Mouse (Mus musculus): ENCODE measurements around the gene Reps2.

The Reps2 gene

DNA sequence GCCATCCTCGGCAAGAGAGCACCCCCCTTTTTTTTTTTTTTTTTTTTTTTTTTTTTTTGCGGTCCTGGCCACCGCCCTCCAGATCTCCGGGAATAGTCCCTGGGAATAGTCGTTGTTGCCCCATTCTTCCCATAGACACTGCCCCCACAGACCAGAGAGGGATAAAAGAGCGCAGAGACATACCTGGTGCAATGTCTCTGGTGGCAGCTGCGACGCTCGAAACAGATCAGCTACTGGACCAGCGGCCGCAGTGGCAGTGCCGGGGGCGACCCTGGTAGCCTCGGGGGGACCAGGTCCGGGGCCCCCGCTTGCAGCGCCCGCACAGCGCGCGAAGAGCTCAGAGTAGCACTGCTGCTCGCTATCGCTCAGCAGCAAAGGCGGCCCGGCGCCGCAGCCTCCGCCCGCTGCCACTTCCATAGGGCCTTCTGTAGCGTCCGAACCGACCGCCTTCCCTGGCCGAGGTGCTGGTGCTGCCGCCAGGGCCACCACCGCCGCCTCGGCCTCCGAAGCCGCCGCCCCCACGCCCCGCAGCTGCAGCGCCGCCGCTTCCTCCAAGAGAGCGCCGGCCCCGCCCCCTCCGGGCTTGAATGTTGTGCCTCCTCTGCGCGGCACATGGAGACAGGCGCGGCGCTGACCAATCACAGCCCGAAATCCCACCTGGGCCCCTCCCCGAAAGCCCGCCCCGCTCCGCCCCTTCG, at the start of gene Reps2:
Reps2 (minus strand) TSS at position 559 of the 698 bp plus-strand sequence.
- DNase-seq (ENCODE audit: low spot score), result peak; percentile 88

DNA sequence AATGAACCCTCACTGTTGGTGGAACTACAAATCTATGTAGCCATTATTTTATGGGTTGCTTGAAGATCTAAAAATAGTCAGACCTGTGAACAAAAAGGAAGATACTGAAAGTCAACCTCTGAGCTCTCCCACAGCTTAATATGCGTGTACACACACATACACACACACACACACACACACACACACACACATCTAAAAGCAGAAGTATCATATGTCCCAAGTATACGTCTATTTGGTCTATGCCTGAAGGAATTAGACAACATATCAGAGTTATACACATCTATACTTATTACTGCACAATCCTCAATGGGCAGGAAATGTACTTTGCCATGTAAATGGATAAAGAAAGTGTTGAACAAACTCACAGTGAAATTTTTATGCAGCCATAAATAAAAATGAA, 47.8 kb upstream of the Reps2 start:
- DNase-seq (ENCODE audit: low spot score), result no peak

DNA sequence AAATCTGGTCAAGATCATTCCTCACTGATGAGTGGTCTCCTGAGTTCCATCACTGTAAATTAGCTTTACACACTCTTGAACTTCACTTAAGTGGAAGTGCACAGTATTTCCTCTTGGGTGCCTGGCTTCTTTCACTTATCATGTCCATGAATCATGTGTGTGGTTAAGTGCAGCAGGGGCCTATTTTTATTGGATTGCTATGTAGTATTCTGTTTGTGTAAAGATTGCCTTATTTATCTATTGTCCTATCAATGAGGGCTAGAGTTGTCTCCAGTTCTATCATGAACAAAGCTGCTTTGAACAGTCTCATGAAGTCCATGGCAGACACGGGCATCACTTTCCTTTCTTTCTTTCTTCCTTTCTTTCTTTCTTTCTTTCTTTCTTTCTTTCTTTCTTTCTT, 41.9 kb upstream of the Reps2 start:
- DNase-seq (ENCODE audit: low spot score), result no peak

DNA sequence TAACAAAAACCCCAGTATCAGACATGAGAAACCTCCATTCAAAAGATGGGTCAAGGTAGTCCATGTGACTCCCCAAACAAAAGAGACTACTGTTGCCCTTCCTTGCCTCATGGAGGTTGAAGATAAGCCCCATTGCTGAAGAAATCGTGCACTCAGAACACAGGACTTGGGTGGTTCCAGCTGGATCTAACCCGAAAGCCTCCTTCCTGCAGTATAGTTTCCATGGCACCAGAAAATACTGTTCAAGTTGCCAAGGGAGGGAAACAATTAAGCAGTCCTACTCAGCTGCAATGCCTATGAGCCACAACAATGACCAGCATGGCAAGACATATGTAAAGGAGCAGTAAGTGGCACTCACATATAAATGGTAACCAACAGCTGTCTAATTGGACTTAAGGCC, 36.1 kb upstream of the Reps2 start:
- DNase-seq (ENCODE audit: low spot score), result no peak

DNA sequence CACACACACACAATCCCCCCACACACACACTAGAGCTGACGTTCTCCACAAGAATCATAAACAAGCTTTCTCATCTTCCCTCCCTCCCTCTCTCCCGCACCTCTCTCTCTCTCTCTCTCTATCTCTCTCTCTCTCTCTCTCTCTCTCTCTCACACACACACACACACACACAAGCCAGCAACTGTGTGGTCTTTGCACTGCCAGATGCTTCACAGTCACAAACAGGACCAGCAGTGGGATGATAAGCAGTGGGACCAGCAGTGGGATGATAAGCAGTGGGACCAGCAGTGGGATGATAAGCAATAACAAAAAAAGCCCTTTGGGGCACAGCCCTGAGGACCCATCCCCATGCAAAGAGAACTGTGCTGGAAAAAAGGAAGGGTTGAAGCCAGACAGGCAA, 35.4 kb upstream of the Reps2 start:
- DNase-seq (ENCODE audit: low spot score), result no peak

DNA sequence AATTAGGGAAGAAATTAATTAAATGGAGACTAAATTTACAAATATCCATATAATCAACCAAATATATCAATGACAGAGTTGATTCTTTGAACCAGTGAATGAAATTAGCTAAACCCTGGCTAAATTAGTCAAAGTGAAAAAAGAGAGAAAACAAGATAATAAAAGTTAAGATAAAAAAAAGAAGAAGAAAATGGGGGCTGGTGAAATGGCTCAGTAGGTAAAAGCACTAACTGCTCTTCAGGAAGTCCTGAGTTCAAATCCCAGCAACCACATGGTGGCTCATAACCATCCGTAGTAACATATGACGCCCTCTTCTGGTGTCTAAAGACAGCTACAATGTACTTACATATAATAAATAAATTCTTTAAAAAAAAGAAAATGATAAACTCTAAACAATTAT, 22.7 kb upstream of the Reps2 start:
- no peak for DNase-seq (ENCODE audit: low spot score)

DNA sequence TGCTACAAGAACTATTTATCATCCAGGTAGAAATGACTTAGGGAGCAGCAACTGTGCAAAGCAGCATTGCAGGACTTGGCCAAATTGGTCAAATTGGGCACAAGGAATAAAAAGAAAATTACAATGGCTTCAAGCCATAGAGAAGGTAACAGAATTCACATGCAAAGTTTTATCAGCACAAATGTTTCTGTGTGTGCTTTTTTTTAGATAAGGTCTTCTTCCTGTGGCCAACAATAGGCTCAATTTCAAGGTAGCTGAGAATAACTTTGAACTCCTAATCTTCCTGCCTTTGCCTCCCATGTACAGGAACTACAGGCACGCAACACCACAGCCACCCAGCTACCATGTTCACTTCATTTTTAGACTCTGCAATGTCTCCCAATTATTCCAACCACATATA, 16.7 kb upstream of the Reps2 start:
- DNase-seq (ENCODE audit: low spot score), result no peak

DNA sequence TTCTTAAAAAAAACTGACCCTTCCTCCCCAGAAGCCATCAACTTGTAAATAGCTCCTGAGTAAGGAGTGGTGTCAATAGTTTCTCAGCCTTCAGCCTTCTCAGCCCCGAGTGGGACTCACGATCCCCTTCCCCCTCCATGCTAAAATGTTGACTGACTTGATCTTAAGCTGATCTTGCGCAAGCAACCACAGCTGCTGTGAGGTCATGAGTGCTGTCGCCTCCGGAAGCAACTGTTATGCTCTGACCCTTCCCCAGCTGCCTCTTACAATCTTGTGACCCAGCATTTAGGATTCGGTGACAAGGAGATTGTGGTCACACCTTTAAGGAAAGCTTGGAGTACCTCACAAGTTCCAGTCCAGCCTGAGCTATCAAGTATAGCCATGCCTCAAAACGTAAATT, 10.1 kb upstream of the Reps2 start:
- no peak for DNase-seq (ENCODE audit: low spot score)

DNA sequence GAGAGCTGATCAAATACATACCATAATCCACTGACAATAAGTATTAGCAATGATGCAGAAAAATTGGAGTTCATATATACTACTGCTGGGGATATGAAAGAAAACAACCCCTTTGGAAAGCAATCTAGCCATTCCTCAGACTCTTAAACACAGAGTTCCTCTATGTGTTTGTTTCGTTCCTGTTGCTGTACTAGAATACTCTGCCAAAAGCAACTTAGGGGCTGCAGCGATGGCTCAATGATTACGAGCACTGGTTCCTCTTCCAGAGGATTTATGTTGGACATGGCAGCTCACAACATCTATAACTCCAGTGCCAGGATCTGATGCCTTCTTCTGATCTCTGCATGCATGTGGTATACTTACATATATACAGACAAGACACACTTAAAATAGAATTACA, 9.0 kb upstream of the Reps2 start:
- no peak for DNase-seq (ENCODE audit: low spot score)

DNA sequence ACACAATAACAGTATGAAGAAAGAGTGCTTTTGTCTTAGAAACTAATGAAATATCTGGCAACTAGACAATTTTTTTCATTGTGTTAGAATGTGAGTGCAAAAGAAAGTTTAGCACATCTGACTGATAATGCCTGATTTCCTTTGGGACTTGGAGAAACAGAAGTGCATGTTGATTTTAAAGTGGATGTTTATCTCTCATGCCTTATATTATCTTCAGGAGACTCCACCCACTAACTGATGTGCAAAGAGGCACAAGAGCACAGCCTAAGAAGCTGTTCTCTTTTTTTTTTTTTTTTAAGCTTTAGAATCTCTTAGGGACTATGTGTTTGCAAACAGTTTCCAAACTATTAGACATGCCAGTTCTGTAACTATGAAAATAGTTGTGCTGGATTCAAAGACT, 7.7 kb upstream of the Reps2 start:
- no peak for DNase-seq (ENCODE audit: low spot score)

DNA sequence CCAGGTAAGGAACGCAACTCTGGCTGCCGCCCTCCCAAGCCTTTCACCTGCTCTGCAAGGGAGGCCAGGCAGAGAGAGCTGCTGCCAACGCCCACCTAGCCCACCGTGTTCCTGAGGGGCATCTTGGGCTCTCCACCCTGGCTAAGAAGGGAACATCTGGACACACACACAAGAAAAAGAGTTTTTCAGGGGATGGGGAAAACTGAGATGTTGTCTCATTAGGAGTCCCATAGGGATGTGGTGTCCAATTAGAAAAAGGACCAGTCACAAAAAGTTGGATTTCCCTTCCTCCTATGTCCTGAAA, 292 bp upstream of the Reps2 start:
- no peak for DNase-seq (ENCODE audit: low spot score)

DNA sequence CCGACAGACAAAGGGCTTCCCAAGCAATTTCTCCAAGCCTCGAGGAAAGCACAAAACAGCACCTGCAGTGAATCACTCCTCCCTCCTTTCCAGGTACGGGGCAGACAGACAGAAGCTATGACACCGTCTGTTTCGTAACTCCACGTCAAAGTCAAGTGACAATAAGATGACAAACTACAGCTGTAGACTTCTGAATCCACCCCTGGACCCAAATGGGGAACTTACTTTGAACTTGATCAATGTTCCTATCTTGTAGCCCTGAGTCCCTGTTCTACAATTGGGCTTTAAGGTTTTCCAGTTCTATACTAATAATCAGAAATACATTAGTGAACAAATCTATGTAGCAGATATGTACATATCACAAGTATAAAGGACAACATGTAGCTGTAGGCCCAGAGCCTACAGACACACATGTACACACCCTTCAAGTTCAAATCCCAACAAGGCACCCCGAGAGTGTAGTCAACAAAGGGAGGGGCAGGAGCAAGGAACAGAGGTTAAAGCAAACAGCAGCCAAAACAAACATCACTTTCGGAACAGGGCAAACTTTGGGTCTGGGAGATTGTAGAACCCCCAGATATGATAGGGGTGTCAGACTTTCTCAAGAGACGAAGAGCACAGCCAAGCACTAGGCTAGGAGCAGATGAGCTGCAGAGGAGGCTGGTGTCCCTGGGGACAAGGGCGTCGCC, 903 bp downstream of the Reps2 start:
- no peak for DNase-seq (ENCODE audit: low spot score)

DNA sequence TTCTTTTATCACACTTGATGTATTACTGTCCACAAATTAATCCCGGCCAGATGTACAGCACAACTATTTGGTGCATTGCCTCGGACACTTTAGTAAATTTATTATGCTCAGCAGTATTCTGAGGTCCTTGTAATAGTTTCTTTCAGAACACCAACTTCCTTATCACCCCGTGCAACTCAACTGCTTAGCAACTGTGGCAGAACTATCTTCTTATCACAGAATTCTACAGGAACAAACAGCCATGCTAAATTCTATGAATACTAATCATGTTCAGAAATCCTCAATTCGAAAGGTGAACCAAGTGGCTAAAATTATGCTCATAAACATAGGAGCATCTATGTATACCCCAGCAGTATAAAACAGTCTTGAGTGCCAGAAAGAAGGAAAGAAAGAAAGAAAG, 1.7 kb downstream of the Reps2 start:
- no peak for DNase-seq (ENCODE audit: low spot score)

DNA sequence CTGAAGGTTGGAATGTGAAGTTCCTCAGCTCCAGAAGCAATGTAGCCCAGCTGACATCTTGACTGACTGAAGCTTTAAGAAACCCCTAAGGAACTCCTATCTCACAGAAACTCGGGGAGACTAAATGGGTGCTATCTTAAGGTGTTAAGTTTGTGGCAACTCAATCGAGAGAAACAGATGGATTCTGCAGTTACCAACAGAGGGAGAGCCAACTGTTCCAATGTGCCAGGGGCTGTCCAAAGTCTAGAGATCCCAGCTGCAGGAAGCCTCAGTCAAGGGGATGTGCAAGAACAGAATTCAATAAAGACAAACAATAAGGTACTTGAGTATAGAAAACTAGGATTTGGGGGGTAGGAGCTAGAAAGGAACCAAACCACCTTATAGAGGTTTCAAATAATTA, 8.3 kb downstream of the Reps2 start:
- no peak for DNase-seq (ENCODE audit: low spot score)

DNA sequence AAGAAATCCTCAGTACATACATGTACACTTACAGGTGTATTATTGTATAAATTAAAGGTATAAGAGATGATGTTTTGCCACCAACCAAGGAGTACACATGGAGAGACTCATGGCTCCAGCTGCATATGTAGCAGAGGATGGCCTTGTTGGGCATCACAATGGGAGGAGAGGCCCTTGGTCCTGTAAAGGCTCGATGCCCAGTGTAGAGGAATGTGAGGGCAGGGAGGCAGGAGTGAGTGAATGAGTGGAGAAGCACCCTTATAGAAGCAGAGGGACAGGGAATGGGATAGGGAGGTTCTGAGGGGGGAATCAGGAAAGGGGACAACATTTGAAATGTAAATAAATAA, 21.4 kb downstream of the Reps2 start:
- no peak for DNase-seq (ENCODE audit: low spot score)

DNA sequence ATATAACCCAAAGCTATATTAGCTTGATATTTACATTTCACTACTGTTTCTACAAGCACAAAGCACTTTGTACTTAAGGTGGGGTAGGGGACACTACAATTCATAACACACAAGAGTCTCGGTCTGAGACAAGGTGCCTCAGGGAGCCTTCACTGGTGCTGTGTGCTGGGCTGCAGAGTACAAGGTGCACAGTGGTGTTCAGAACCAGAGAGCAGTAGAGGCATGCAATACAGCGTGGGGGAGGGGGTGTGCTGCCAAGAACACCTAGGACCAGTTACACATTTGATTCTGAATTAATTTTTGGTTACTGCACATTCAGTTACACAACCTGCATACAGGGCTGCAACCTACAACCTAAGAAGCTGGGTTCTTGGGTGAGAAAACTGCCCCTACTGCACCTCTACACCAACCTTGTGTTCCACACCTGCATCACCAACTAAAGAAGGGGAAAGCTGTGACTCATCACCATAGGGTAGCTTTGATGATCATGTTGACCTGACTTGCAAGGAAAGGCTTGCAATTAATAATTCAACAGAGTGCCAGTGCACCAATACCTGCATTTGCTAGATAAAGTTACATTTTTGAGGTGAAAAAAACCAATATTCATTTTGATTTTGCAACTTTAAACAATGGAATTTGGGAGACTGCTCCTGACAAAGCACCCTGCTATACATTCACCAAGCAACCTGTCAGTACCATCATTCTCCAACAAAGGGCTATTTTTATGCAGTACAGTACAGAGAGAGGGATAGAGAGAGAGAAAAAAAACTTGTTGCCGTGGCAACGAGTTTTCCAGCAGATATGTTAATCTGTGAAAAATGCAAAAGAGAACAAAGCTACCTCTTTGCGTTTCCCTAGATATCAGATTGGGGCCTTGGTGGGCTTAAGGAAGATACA, 22.0 kb downstream of the Reps2 start:
- no peak for DNase-seq (ENCODE audit: low spot score)

DNA sequence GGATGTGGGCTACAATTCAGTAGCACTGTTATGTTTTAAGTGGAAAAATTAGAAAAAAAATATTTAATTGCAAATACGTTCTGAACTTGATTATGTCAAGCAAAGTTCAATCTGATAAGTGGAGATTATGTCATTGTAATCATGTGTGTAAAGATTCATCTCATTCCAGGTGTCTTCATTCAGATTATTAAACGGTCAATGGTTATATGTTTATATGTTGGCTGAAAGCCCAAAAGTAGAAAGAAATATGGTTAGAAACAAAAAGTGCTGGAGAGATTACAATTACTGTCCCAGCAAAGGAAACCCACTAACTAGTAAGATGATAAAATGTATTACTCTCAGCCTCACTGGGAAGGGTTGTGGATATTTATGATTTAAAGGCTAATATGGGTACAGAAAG, 23.7 kb downstream of the Reps2 start:
- no peak for DNase-seq (ENCODE audit: low spot score)

DNA sequence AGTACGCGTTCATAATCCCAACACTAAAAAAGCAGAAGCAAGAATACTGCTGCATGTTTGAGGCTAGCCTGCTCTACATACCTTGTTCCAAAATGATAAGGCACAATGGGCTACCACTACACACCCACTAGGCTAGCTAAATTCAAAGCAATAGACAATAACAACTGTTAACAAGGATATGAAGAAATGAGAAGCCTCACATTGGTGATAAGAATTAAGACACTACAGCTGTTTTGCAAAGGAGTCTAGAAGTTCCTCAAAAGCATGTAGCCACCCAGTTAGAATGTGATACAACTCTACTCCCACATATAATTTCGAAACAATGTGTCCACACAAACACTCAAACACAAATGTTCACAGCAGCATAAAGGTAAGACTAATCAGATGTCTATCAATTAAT, 24.9 kb downstream of the Reps2 start:
- no peak for DNase-seq (ENCODE audit: low spot score)

DNA sequence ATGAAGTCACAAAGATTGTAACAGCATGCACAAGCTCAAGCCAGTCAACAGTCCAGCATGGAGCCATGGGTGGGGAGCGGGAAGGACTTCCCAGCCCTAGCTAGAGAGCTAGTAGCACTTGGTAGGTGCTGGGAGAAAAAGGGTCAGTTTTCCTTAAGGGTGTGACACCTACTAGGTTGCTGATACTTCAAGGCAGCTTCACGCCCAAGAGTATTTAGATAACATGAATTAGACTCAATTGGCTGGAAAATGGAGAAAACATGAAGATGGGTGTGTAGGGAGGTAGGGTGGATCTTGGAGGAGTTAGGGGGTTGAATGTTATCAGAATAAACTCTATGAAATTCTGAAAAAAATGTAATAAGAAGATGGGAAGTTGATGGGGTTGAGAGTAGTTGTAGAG, 37.3 kb downstream of the Reps2 start:
- DNase-seq (ENCODE audit: low spot score), result no peak

DNA sequence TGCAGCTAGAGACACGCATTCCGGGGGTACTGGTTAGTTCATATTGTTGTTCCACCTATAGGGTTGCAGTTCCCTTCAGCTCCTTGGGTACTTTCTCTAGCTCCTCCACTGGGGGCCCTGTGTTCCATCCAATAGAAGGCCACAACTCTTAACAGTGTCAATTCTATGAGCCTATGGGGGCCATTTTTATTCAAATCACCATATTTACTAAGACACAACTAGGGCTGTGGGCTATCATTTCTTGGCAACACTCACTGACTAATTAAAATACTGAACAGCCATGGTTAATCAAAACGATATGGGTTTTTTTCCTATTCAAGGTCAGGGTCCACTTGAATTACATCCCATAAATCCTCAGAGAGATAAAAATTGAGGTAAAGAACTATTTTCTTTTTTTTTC, 43.8 kb downstream of the Reps2 start:
- no peak for DNase-seq (ENCODE audit: low spot score)

DNA sequence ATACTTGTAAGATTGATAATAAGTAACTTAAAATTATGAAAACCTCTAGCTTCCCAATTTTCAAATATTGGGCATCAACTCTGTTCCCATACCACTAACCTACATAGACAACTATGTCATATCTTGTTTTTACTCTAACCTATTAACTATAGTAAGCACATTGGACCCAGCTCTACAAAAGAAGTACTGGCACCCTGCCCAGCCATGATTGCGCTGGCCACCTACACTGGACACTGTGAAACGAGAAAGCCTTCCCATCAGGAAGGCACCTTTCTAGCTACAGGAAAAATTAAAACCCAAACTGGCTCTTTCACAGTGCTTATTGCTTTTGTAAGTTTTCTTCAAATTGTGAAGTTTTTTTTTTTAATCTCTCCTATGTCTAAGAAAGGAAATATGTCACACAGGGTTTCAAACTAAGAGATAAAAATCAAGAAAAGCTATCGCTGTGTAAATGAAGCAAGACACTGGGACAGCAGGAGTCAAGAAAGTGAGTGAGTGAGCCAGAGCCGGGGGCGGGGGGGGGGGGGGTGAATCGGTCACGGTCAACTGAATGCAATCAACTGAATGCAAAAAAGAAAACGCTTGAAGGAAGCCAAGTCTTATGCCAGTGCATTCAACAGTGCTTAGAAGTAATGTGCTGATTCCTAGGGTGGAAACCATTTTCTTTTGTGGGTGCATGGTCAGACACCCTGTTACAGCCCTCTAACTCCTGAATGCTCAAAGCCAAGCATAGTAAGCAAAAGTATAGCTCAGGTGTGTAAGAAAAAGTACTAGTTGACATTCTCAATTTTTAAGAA, 52.2 kb downstream of the Reps2 start:
- peak; percentile 6 for DNase-seq (ENCODE audit: low spot score)

DNA sequence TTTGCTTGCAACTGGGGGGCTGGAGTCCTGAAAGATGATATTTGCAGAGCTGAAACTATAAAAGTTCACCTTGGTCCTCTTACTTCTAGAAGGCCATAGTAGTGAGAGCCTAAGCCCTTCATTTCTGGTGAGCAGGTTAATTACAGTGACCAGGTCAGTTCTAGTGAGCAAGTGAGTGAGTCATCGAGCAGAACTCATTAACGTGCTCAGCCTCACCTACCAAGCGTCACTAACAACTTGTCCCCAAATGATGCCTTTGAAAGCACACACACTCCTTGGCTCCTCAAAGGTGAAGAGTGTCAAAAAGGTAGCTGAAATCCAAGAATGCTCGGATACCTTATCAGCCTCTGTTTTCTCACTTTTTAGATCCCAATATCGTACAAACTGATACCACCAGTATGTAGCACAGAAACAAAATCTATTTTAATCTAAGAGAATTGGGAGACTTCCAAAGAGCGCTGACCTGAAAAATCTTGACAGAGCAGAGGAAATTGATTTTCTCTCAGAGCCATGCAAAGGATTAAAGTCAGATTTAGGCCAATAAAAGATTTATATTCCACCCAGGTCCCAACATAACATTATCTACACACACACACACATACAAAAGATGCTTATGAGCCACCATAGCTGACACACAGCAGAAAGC, 53.2 kb downstream of the Reps2 start:
- no peak for DNase-seq (ENCODE audit: low spot score)

Data from urinary bladder, postnatal 14 days (tissue).